Mouse (Mus musculus) forebrain, postnatal 0 days (tissue): ENCODE measurements at regions not wholly inside any gene's neighbourhood (a gene's known extent, or its start where the extent isn't known, plus 50 kb on each side); places are given as distances from the start of the nearest gene placed in this dataset.

Experiments
- ATAC-seq: fragments of 200-750 bp; cut with Nextera tagmentation; 2 replicates; pipeline ENCODE4 v1.8.0; 2017; ENCODE audit warnings: mild to moderate bottlenecking, moderate library complexity
- DNase-seq: peaks from one replicate; pipeline ENCODE4 v3.0.0-alpha.2; 2015
- H3K27ac ChIP-seq: fragments of 300-500 bp; sonication (generic); 2 replicates; pipeline ENCODE4 v1.5.1; 2014; ENCODE audit warnings: low read depth, mild to moderate bottlenecking, antibody characterized with exemption, low read length, moderate library complexity, mixed read lengths
- H3K27me3 ChIP-seq: fragments of 300-500 bp; sonication (generic); 2 replicates; pipeline ENCODE4 v1.6.1; 2014; ENCODE audit warnings: mild to moderate bottlenecking, low read length, mixed read lengths; ENCODE audit not compliant: insufficient read depth
- H3K36me3 ChIP-seq: fragments of 300-500 bp; sonication (generic); 2 replicates; pipeline ENCODE4 v1.6.1; 2014; ENCODE audit warnings: mild to moderate bottlenecking, moderate library complexity; ENCODE audit not compliant: insufficient read depth
- H3K4me1 ChIP-seq: fragments of 300-500 bp; sonication (generic); 2 replicates; pipeline ENCODE4 v1.6.1; 2014; ENCODE audit warnings: antibody characterized with exemption; ENCODE audit not compliant: insufficient read depth
- H3K4me2 ChIP-seq: fragments of 300-500 bp; sonication (generic); 2 replicates; pipeline ENCODE4 v1.6.1; 2014; ENCODE audit warnings: low read depth, mild to moderate bottlenecking, moderate library complexity
- H3K4me3 ChIP-seq: fragments of 300-500 bp; sonication (generic); 2 replicates; pipeline ENCODE4 v1.5.1; 2014; ENCODE audit warnings: low read depth, low read length, mixed read lengths
- H3K9ac ChIP-seq: fragments of 300-500 bp; sonication (generic); 2 replicates; pipeline ENCODE4 v1.6.1; 2014; ENCODE audit warnings: mild to moderate bottlenecking
- H3K9me3 ChIP-seq: fragments of 300-500 bp; sonication (generic); 2 replicates; pipeline ENCODE4 v1.6.1; 2016; ENCODE audit warnings: low read length
- CTCF ChIP-seq: sonication (generic); IDR thresholded peaks from 2 replicates; pipeline ENCODE4 v1.5.1; 2016; ENCODE audit warnings: antibody characterized with exemption, control low read depth, low read depth
- WGBS: fragments of 180-500 bp; shearing (Covaris S2); extraction: QIAGEN DNeasy Blood & Tissue Kit; methylation state at CpG from one replicate; pipeline ENCODE4 v1.1.7; 2014; 5-methylcytosine and 5-hydroxymethylcytosine counted together

GRCm38 (mm10) chrX:13357149-13357783, 76.5 kb downstream of the Ddx3x start:
- H3K4me1 ChIP-seq: no peaks in the 10 kb centered on the region
- no peak for ATAC-seq
- H3K27ac ChIP-seq: no peak overlapping the region
- H3K9ac ChIP-seq: no peak overlapping the region
- DNase-seq: no peak
- H3K4me2 ChIP-seq: no peak overlapping the region
- H3K27me3 ChIP-seq: no peaks in the 10 kb centered on the region; the same call in 1 of the 2 replicates
- no peaks in the 10 kb centered on the region for H3K9me3 ChIP-seq
- TF ChIP-seq CTCF: no peak
- no peak overlapping the region for H3K4me3 ChIP-seq
- WGBS: 72% methylated on average over 5 of the region's 5 CpGs
- no peaks in the 10 kb centered on the region for H3K36me3 ChIP-seq

GRCm38 (mm10) chrX:13357973-13358372, 77.2 kb downstream of the Ddx3x start:
- Histone ChIP-seq H3K4me2 (no peak overlapping the region), H3K27ac (no peak overlapping the region), H3K27me3 (no peaks in the 10 kb centered on the region; the same call in 1 of the 2 replicates), H3K4me3 (no peak overlapping the region), H3K9me3 (no peaks in the 10 kb centered on the region), H3K36me3 (no peaks in the 10 kb centered on the region), H3K9ac (no peak overlapping the region), H3K4me1 (no peaks in the 10 kb centered on the region)
- ATAC-seq: no peak
- no peak for TF ChIP-seq CTCF
- 90% methylated on average over 3 of the region's 3 CpGs for WGBS
- DNase-seq: no peak

GRCm38 (mm10) chrX:13360436-13360835, 79.7 kb downstream of the Ddx3x start:
- Histone ChIP-seq H3K4me3 (no peak overlapping the region), H3K4me2 (no peak overlapping the region), H3K9me3 (no peaks in the 10 kb centered on the region), H3K4me1 (no peaks in the 10 kb centered on the region), H3K27me3 (no peaks in the 10 kb centered on the region; the same call in 1 of the 2 replicates), H3K9ac (no peak overlapping the region), H3K27ac (no peak overlapping the region), H3K36me3 (no peaks in the 10 kb centered on the region)
- TF ChIP-seq CTCF: no peak
- no peak for DNase-seq
- WGBS: 89% methylated on average over 5 of the region's 5 CpGs
- no peak for ATAC-seq

- no peak for DNase-seq
- no peak overlapping the region for H3K4me2 ChIP-seq
- H3K4me1 ChIP-seq: no peaks in the 10 kb centered on the region
- TF ChIP-seq CTCF: no peak
- 80% methylated on average over 4 of the region's 4 CpGs for WGBS
- no peak overlapping the region for H3K4me3 ChIP-seq
- no peaks in the 10 kb centered on the region for H3K36me3 ChIP-seq
- H3K9ac ChIP-seq: no peak overlapping the region
- ATAC-seq: no peak
- no peaks in the 10 kb centered on the region for H3K27me3 ChIP-seq
- no peaks in the 10 kb centered on the region for H3K9me3 ChIP-seq
- H3K27ac ChIP-seq: no peak overlapping the region
Observed at GRCm38 (mm10) chrX:13370319-13370718, 89.5 kb downstream of the Ddx3x start.

GRCm38 (mm10) chrX:13372752-13373151, 92.0 kb downstream of the Ddx3x start:
- Histone ChIP-seq H3K4me1 (no peaks in the 10 kb centered on the region), H3K27ac (no peak overlapping the region), H3K27me3 (no peaks in the 10 kb centered on the region), H3K4me2 (no peak overlapping the region), H3K4me3 (no peak overlapping the region), H3K36me3 (no peaks in the 10 kb centered on the region), H3K9ac (no peak overlapping the region), H3K9me3 (no peaks in the 10 kb centered on the region)
- 76% methylated on average over 4 of the region's 4 CpGs for WGBS
- DNase-seq (no peak), ATAC-seq (no peak)
- TF ChIP-seq CTCF: no peak

GRCm38 (mm10) chrX:13386354-13386753, 79.6 kb upstream of the Nyx start:
- Histone ChIP-seq H3K27ac (no peak overlapping the region), H3K9ac (no peak overlapping the region), H3K27me3 (no peaks in the 10 kb centered on the region), H3K4me3 (no peak overlapping the region), H3K4me2 (no peak overlapping the region), H3K36me3 (no peaks in the 10 kb centered on the region), H3K4me1 (no peaks in the 10 kb centered on the region), H3K9me3 (no peaks in the 10 kb centered on the region)
- DNase-seq (no peak), ATAC-seq (no peak)
- WGBS: 78% methylated on average over 9 of the region's 9 CpGs
- no peak for TF ChIP-seq CTCF

GRCm38 (mm10) chrX:13398466-13398865, 67.4 kb upstream of the Nyx start:
- no peak overlapping the region for H3K4me2 ChIP-seq
- no peak overlapping the region for H3K4me3 ChIP-seq
- H3K36me3 ChIP-seq: no peaks in the 10 kb centered on the region
- H3K9me3 ChIP-seq: no peaks in the 10 kb centered on the region
- no peak overlapping the region for H3K9ac ChIP-seq
- H3K4me1 ChIP-seq: no peaks in the 10 kb centered on the region
- TF ChIP-seq CTCF: no peak
- H3K27me3 ChIP-seq: no peaks in the 10 kb centered on the region
- H3K27ac ChIP-seq: no peak overlapping the region
- ATAC-seq (no peak), DNase-seq (no peak)

- no peak for TF ChIP-seq CTCF
Observed at GRCm38 (mm10) chrX:13412726-13413125, 53.2 kb upstream of the Nyx start.

More at GRCm38 (mm10) chrX:13412726-13413125, 53.2 kb upstream of the Nyx start:
- no peak overlapping the region for H3K27ac ChIP-seq
- DNase-seq: no peak
- H3K9ac ChIP-seq: no peak overlapping the region
- H3K36me3 ChIP-seq: no peaks in the 10 kb centered on the region
- no peak overlapping the region for H3K4me2 ChIP-seq
- H3K4me3 ChIP-seq: no peak overlapping the region
- H3K4me1 ChIP-seq: no peaks in the 10 kb centered on the region
- no peak for ATAC-seq
- 48% methylated on average over 2 of the region's 2 CpGs for WGBS
- no peaks in the 10 kb centered on the region for H3K27me3 ChIP-seq
- no peaks in the 10 kb centered on the region for H3K9me3 ChIP-seq
